Mouse (Mus musculus): ENCODE results near the gene Eif2s2. TPM values are rescaled to one million over a fixed set of nuclear protein-coding genes. Genes with fewer than 3 reads are reported as not detected.

Gene Eif2s2
- total RNA-seq, 2 experiments from 2014 or later: 106 to 109 TPM

- DNase-seq: no peak
Measured at GRCm38 (mm10) chr2:154893548-154893947, 813 bp upstream of the Eif2s2 start.

- no peak for DNase-seq
Measured at GRCm38 (mm10) chr2:154893045-154893385, 280 bp upstream of the Eif2s2 start.

GRCm38 (mm10) chr2:154891585-154891984, 1.1 kb downstream of the Eif2s2 start:
- DNase-seq: no peak

- DNase-seq: no peak
Measured at GRCm38 (mm10) chr2:154876621-154877020, 16.1 kb downstream of the Eif2s2 start.

GRCm38 (mm10) chr2:154869954-154870641, 22.6 kb downstream of the Eif2s2 start:
- DNase-seq: no peak

GRCm38 (mm10) chr2:154868106-154868505, 24.6 kb downstream of the Eif2s2 start:
- DNase-seq: no peak

- no peak for DNase-seq
Measured at GRCm38 (mm10) chr2:154865696-154866095, 27.0 kb downstream of the Eif2s2 start.

- no peak for DNase-seq
Measured at GRCm38 (mm10) chr2:154863672-154864071, 29.1 kb downstream of the Eif2s2 start.

GRCm38 (mm10) chr2:154855383-154855782, 37.4 kb downstream of the Eif2s2 start:
- DNase-seq: peak; percentile 47

- DNase-seq: no peak
Measured at GRCm38 (mm10) chr2:154848086-154848485, 44.6 kb downstream of the Eif2s2 start.

GRCm38 (mm10) chr2:154836537-154836936, 56.2 kb downstream of the Eif2s2 start:
- no peak for DNase-seq

GRCm38 (mm10) chr2:154834149-154834865, 58.4 kb downstream of the Eif2s2 start:
- no peak for DNase-seq

GRCm38 (mm10) chr2:154832471-154832870, 60.3 kb downstream of the Eif2s2 start:
- DNase-seq: no peak

- DNase-seq: no peak
Measured at GRCm38 (mm10) chr2:154827521-154827920, 65.2 kb downstream of the Eif2s2 start.

- no peak for DNase-seq
Measured at GRCm38 (mm10) chr2:154826054-154826538, 66.6 kb downstream of the Eif2s2 start.

Other genes starting within 250 kb of the Eif2s2 start
- gene Chmp4b, start 241.2 kb downstream of the Eif2s2 start, total RNA-seq (2021): 100 to 1,000 TPM; 104 to 110 TPM
- gene Gm14214, start 122.9 kb downstream of the Eif2s2 start, total RNA-seq (2021): not detected
- 100 to 1,000 TPM; 129 to 134 TPM for gene Raly, start 101.8 kb downstream of the Eif2s2 start, total RNA-seq (2021)
- gene a, start 101.5 kb downstream of the Eif2s2 start, total RNA-seq (2021): not detected
- not detected for gene Gm14226, start 125.3 kb upstream of the Eif2s2 start, total RNA-seq (2021)
- gene Ahcy, start 181.6 kb upstream of the Eif2s2 start, total RNA-seq (2021): 10 to 100 TPM; 18.9 to 22.7 TPM
- gene Itch, start 240.6 kb upstream of the Eif2s2 start, total RNA-seq (2021): 10 to 100 TPM; 25.7 to 33.8 TPM

Data from gastrocnemius, postnatal 10 days (tissue).